Mouse (Mus musculus): ENCODE measurements around the gene Egr4. TPM values are rescaled to one million over a fixed set of nuclear protein-coding genes. Genes with fewer than 3 reads are reported as not detected.

The Egr4 gene
- polyA plus RNA-seq (2012; rRNA removed) = not detected in 2 replicates

GRCm38 (mm10) chr6:85513531-85513910, at the start of gene Egr4:
TSS of gene Egr4 (minus strand) at chr6:85513589.

GRCm38 (mm10) chr6:85502911-85503250, 10.5 kb downstream of the Egr4 start, which contains the start of gene Fbxo41:
TSS of gene Fbxo41 (minus strand) at chr6:85502994.

Other genes starting within 250 kb of the Egr4 start
- 14.9 and 25.3 TPM in 2 replicates for gene Sfxn5, start 180.2 kb downstream of the Egr4 start, polyA plus RNA-seq (2012; rRNA removed)
- gene Rab11fip5, start 139.0 kb downstream of the Egr4 start, polyA plus RNA-seq (2012; rRNA removed) = 11.1 and 13.5 TPM in 2 replicates
- gene Noto, start 89.7 kb downstream of the Egr4 start, polyA plus RNA-seq (2012; rRNA removed) = not detected in 2 replicates
- gene Smyd5, start 81.6 kb downstream of the Egr4 start, polyA plus RNA-seq (2012; rRNA removed) = 10.9 and 13.1 TPM in 2 replicates
- gene Cct7, start 62.1 kb downstream of the Egr4 start, polyA plus RNA-seq (2012; rRNA removed) = 76.6 and 82.9 TPM in 2 replicates
- 20.3 and 29.0 TPM in 2 replicates for gene Pradc1, start 61.6 kb downstream of the Egr4 start, polyA plus RNA-seq (2012; rRNA removed)
- gene Fbxo41, start 10.6 kb downstream of the Egr4 start, polyA plus RNA-seq (2012; rRNA removed) = 0.36 and 0.51 TPM in 2 replicates
- gene Alms1, start 73.9 kb upstream of the Egr4 start, polyA plus RNA-seq (2012; rRNA removed) = 0.41 and 0.43 TPM in 2 replicates
- 0.66 and 1.1 TPM in 2 replicates for gene Nat8f7, start 199.6 kb upstream of the Egr4 start, polyA plus RNA-seq (2012; rRNA removed)